Comparison of ENCODE assay signal across 8 mouse cellular contexts in genomic region chr9:87144106-87144505, GRCm38 (mm10). TPM values are rescaled to one million over a fixed set of nuclear protein-coding genes. Genes with fewer than 3 reads are reported as not detected.
DNase-seq lines count a peak whose midpoint lies in the region; ATAC-seq and TF ChIP-seq lines count a peak whose summit lies in the region.

Gene Mrap2, plus strand, starts transcription at chr9:87144306.

- peak; percentile 74 to 91 for DNase-seq in adrenal gland, adult (ENCODE audit: inconsistent age in 2 of 2, low spot score in 1 of 2)
- DNase-seq in cerebellum, adult 9-10 months = peak; percentile 64
- peak; percentile 83 for DNase-seq in hindbrain, postnatal 0 days (ENCODE audit: low spot score)
- DNase-seq in left cerebral cortex, adult 11 months (ENCODE audit: low spot score) = peak; percentile 24
- DNase-seq in lung, postnatal 36 days = peak; percentile 56
- DNase-seq in right cerebral cortex, postnatal 25 days = peak; percentile 74
- no peak for DNase-seq in spleen, postnatal 4 days (ENCODE audit: low spot score in 2 of 2)

- H3K4me3 ChIP-seq in hindbrain, postnatal 0 days (ENCODE audit: low read length) = peak within 1 kb of the TSS; percentile 43

- H3K4me2 ChIP-seq in hindbrain, postnatal 0 days (ENCODE audit: low read depth, low read length) = peak within 1 kb of the TSS; percentile 79

- H3K9me3 ChIP-seq in hindbrain, postnatal 0 days (ENCODE audit: low read length) = no peaks in the 10 kb centered on the region

- H3K4me1 ChIP-seq in hindbrain, postnatal 0 days (ENCODE audit: insufficient read depth, low read length) = peaks cover 7% of the 10 kb centered on the region; the same call in 1 of the 2 replicates

- TF ChIP-seq CTCF in hindbrain, postnatal 0 days (IDR thresholded peaks at IDR 0.05; ENCODE audit: low read depth) = peak; percentile 60

- ATAC-seq in frontal cortex, adult (ENCODE audit: low TSS enrichment) = peak; percentile 98
- ATAC-seq in hindbrain, postnatal 0 days = peak; percentile 92

- H3K9ac ChIP-seq in hindbrain, postnatal 0 days (replicated peaks; ENCODE audit: low read length) = peak within 1 kb of the TSS; percentile 48

- no peaks in the 10 kb centered on the region for H3K36me3 ChIP-seq in hindbrain, postnatal 0 days (ENCODE audit: insufficient read depth, low read length)

- H3K27me3 ChIP-seq in hindbrain, postnatal 0 days (ENCODE audit: insufficient read depth, low read length) = peaks cover 5% of the 10 kb centered on the region; the same call in 1 of the 2 replicates

- WGBS in hindbrain, postnatal 0 days = 2% methylated on average over 29 of the region's 29 CpGs

- H3K27ac ChIP-seq in hindbrain, postnatal 0 days = no peak within 1 kb of the TSS

RNA-seq across cellular contexts. Expression of gene Mrap2, which starts in this region (rescaled TPM):
- total RNA-seq in hindbrain, postnatal 0 days (2014; rRNA removed) = 4.5 and 5.3 TPM in 2 replicates
- polyA plus RNA-seq in hindbrain, postnatal 0 days (2015; fragmentation: Nextera tagmentation; extraction: Ambion mirVana) = 5.3 and 5.6 TPM in 2 replicates

Comparison
In these comparisons a context has a peak if more than half of its experiments do, and no peak if none do; other contexts are left out.
1. DNase-seq: peak in adrenal gland, adult (2 of 2), cerebellum, adult 9-10 months (single experiment), hindbrain, postnatal 0 days (single experiment), left cerebral cortex, adult 11 months (single experiment), lung, postnatal 36 days (single experiment) and right cerebral cortex, postnatal 25 days (single experiment); none in spleen, postnatal 4 days (0 of 2).